Mouse (Mus musculus): Measurements from ENCODE around the gene Syvn1.

Gene Syvn1

GRCm38 (mm10) chr19:6067011-6067723, 20.8 kb downstream of the Syvn1 start:
- DNase-seq (ENCODE audit: low read depth in 1 of 2, low spot score in 2 of 2), result peak; percentile 54 to 75

- DNase-seq (ENCODE audit: low read depth in 1 of 2, low spot score in 2 of 2), result peak in 1 of 2 experiments; percentile 73
These were observed 21.5 kb downstream of the Syvn1 start, which contains the start of gene Tm7sf2 for GRCm38 (mm10) chr19:6067724-6068415. Gene Tm7sf2 (minus strand): TSS chr19:6068373.

GRCm38 (mm10) chr19:6068951-6069350, 22.6 kb downstream of the Syvn1 start:
- DNase-seq (ENCODE audit: low read depth in 1 of 2, low spot score in 2 of 2), result no peak

DNA sequence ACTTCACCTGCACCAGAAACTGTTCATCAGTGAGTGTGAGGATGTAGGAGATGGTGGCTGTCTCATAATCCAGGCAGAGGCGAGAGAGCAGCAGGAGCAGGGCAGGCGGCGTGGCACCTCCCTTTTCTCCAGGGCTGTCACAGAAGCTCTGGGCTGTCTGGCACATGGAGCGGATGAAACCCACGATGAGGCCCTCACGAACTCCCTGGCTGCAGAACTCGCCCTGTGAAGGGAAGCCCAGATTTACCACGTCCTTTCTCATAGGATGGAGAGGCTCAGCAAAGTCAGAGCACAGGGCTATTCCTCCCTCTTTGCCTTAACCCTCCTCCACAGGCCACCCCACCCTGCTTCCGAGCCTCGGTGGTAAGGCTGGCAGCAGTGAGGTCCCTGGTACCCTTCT, 23.5 kb downstream of the Syvn1 start:
- no peak for DNase-seq (ENCODE audit: low read depth in 1 of 2, low spot score in 2 of 2)

GRCm38 (mm10) chr19:6070571-6071250, 24.3 kb downstream of the Syvn1 start:
- no peak for DNase-seq (ENCODE audit: low read depth in 1 of 2, low spot score in 2 of 2)

DNA sequence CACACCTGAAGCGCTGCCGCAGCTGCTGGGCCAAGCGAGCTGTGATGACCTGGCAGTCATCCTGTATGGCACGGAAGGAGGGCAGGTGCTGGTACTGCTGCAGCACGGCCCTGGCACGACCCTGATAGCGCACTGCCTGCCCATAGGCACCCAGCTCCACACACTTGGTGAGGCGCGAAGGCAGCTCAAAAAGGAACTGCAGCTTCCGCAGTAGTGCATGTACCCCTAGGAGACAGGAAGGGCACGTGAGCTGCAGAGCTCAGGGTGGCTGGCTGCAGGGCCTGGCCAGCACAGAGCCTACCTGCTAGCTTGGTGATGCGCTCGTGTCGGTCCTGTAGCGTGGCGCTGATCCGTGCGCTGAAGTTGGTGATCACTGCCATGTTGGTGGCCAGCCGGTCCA, 24.9 kb downstream of the Syvn1 start:
- no peak for DNase-seq (ENCODE audit: low read depth in 1 of 2, low spot score in 2 of 2)

DNA sequence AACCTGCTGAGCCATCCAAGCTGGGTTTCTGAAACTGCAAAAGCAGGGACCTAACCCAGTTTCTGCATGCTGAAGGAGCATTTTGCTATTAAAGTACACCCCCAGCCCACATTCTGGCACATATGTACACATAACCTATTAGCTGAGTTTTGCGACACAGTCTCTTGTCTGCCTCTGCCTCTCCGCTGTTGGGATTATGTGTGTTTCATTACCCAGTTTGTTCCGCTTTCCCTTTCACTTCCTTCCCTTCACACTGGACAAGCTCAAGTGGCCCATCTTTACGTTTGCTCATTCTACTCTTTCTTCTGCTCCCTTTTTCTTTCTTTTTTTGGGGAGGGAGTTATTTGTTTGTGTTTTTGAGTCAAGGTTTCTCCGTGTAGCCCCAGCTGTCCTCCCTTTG, 27.5 kb downstream of the Syvn1 start:
- no peak for DNase-seq (ENCODE audit: low read depth in 1 of 2, low spot score in 2 of 2)

DNA sequence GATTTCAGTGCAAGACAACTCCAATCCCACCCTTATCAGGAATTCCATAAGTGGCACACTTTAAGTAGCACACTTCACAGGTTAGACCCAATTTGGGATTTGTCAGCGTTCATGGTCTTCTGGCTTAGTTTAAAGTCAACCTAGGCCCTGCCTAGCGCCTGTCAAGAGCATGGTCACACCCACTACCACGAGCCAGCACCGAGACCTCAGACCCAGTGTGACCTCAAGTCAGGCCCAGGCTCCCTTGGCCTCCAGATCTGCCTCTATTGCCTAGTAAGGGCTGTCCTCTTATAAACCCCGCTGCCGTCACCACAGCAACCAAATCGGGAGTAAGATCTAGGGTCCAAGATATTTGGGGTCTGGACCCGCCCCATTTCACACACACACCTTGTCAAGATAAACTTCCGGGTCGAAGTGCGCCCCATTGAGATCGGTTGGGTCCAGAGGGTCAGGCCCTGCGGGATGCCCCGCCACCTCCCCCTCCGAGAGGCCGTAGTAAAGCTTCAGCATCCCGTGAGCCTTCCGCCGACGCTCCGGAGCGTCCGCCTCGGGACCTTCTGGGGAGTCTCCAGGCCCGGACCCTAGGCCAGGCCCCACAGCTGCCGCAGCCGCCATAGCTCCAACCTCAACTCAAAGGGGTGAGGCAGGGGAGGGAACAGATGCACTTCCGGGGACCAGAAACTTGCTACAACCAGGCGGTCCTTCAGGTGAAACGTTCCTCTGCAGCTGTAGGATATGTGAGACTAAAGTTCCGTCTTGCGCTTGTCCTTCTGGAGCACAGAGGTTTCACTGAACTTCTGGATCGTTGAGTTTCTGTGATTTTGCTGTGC, 30.4 kb downstream of the Syvn1 start, which contains the start of gene Vps51:
Gene Vps51, minus strand, starts transcription at position 668 of the 830 bp plus-strand sequence.
- DNase-seq (ENCODE audit: low read depth in 1 of 2, low spot score in 2 of 2), result peak; percentile 57 to 65

GRCm38 (mm10) chr19:6079983-6080480, 33.7 kb downstream of the Syvn1 start, which contains the start of gene Tmem262:
Gene Tmem262 (plus strand): TSS chr19:6080033.
- DNase-seq (ENCODE audit: low read depth in 1 of 2, low spot score in 2 of 2), result no peak

DNA sequence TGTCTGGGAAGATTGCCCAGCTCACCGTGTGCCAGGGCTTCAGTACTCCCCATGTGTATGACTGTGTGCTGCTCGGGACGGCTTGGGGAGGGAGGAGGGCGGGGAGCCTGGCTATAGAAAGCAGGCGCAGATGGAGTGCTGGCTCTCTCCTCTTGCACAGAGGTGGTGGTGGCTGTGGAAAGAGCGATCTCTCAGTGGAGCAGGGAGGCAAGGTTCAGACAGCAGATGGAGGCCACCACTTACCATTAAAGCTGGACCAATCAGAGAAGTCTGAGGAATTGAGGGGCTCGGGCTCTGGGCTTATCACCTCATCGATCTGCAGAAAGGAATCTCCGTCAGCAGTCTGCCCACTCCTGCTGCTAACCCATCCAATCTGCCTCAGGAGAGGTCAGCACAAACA, 35.8 kb downstream of the Syvn1 start, which contains the start of gene Gm28374:
Gene Gm28374, minus strand, starts transcription at position 101 of the 400 bp plus-strand sequence.
- no peak for DNase-seq (ENCODE audit: low read depth in 1 of 2, low spot score in 2 of 2)

- DNase-seq (ENCODE audit: low read depth in 1 of 2, low spot score in 2 of 2), result peak; percentile 93 to 95
These were observed 38.3 kb downstream of the Syvn1 start, which contains the start of the genes Zfpl1 and Cdca5 for GRCm38 (mm10) chr19:6084478-6085248. Gene Zfpl1 (minus strand): TSS chr19:6084956. Gene Cdca5 (plus strand): TSS chr19:6084983.

- peak in 1 of 2 experiments; percentile 46 for DNase-seq (ENCODE audit: low read depth in 1 of 2, low spot score in 2 of 2)
These were observed 39.1 kb downstream of the Syvn1 start for GRCm38 (mm10) chr19:6085417-6085879.

- DNase-seq (ENCODE audit: low read depth in 1 of 2, low spot score in 2 of 2), result no peak
These were observed 42.5 kb downstream of the Syvn1 start for GRCm38 (mm10) chr19:6088841-6089240.

DNA sequence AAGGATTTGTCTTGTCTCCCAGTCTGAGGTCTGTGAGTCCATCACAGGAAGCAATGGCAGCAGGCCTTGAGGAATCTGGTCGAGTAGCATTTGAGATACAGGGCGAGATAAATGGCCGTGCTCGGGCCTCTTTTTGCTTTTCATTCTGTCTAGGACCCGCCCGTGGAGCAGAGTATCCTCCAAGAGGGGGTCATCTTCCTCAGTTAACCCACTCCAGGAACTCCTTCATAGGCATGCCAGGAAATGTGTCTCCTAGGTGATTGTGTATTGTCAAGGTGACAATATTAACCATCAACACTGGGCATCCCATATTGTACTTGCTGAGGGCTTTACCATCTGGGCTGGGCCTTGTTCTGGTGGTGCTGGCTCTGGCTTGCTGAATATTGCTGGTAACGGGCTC, 47.7 kb downstream of the Syvn1 start, which contains the start of gene AC131692.1:
Gene AC131692.1, plus strand, starts transcription at position 301 of the 400 bp plus-strand sequence.
- DNase-seq (ENCODE audit: low read depth in 1 of 2, low spot score in 2 of 2), result no peak

GRCm38 (mm10) chr19:6097847-6098246, 51.5 kb downstream of the Syvn1 start:
- DNase-seq (ENCODE audit: low read depth in 1 of 2, low spot score in 2 of 2), result no peak

DNA sequence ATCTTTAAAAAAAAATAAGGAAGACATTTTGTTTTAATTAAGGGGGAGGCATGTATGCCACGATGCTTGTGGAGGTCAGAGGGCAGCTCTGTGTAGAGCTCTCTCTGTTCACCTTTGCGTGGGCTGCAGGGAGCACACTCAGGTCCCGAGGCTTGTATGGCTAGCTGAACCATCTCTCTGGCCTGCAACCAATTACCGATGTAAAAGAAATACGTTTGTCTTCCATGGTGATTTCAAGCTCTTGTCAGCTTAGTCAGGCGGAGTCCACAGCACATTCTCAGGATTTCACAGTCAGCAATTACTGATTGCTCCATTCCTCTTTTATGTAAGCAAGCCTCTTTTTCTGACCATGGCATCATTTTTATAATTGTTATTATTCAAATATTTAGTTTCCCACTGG, 54.8 kb downstream of the Syvn1 start:
- DNase-seq (ENCODE audit: low read depth in 1 of 2, low spot score in 2 of 2), result no peak

GRCm38 (mm10) chr19:6102169-6102853, 55.9 kb downstream of the Syvn1 start:
- DNase-seq (ENCODE audit: low read depth in 1 of 2, low spot score in 2 of 2), result no peak
